ENCODE assay signal across 8 mouse cellular contexts in the genomic region with DNA sequence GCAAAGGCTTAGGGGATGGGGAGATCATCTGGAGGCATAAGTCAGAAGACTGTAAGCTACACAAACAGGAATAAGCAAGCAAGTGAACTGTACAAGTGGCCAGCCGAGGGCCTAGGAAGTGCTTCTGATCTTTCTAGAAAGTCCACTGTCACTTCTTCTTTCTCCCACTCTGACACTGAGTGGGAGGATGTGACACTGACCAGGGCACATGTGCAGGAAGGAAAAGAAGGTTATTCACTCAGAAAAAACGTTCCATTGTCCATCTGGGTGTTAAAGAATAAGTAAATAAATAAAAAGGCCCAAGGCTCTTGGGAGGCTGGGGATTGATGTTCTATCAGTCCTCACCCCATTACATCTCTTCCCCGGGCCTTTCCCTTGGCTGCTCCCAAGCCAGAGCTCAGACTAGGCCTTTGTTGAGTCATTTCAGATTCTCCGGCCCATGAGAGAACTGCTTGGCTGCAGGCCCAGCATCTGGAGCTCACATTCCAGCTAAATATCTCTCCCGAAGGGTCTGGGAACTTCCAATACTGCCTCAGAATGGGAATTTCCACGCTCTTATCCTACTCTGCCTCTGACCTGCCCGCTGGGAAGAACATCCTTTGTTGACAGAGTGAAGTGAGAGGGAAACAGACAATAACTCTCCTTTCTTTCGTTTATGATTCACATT. TPM values are rescaled to one million over a fixed set of nuclear protein-coding genes. Genes with fewer than 3 reads are reported as not detected.
DNase-seq lines count a peak whose midpoint lies in the region; ATAC-seq and TF ChIP-seq lines count a peak whose summit lies in the region.
"Had no signal": no experiment of that assay in that cellular context is flagged by ENCODE, and none has a peak within 500 bp of the region (broad histone marks: within the 10 kb centered on the region; RNA-seq: fewer than 3 reads in every experiment).

No protein-coding gene starts in this region.

- H3K36me3 ChIP-seq in intestine, postnatal 0 days (ENCODE audit: control insufficient read depth, insufficient read depth), result no peaks in the 10 kb centered on the region
- H3K36me3 ChIP-seq in lung, embryonic 16.5 days (ENCODE audit: control insufficient read depth, insufficient read depth, low read length), result no peaks in the 10 kb centered on the region

- H3K9ac ChIP-seq in intestine, postnatal 0 days (ENCODE audit: low read depth, low read length), result no peak overlapping the region
- no peak overlapping the region for H3K9ac ChIP-seq in lung, embryonic 16.5 days (ENCODE audit: low read length)

- 36% methylated on average over 8 of the region's 8 CpGs for WGBS in intestine, postnatal 0 days
- WGBS in lung, embryonic 16.5 days, result 18% methylated on average over 8 of the region's 8 CpGs

- 0 out of 2 replicates have a peak overlapping the region, but pooled peaks have one; percentile 8 for H3K27ac ChIP-seq in intestine, postnatal 0 days (ENCODE audit: low read depth, low read length)
- H3K27ac ChIP-seq in lung, embryonic 16.5 days (ENCODE audit: low read length), result peak overlapping the region; percentile 82

- H3K4me1 ChIP-seq in intestine, postnatal 0 days (replicated peaks; ENCODE audit: control insufficient read depth, insufficient read depth, low read length), result no peaks in the 10 kb centered on the region
- H3K4me1 ChIP-seq in lung, embryonic 16.5 days (replicated peaks; ENCODE audit: control insufficient read depth, insufficient read depth, low read length), result peaks cover 19% of the 10 kb centered on the region

- DNase-seq in 3134 (ENCODE audit: extremely low read depth, insufficient read length, low spot score), result peak; percentile 66
- peak; percentile 84 for DNase-seq in Muller cell, postnatal 12 days (ENCODE audit: inconsistent ontology term)
- DNase-seq in heart, adult 11 months, result peak; percentile 99
- no peak for DNase-seq in thymus, postnatal 10 days (ENCODE audit: low spot score in 2 of 2)

- H3K9me3 ChIP-seq in intestine, postnatal 0 days (ENCODE audit: control insufficient read depth), result no peaks in the 10 kb centered on the region
- no peaks in the 10 kb centered on the region for H3K9me3 ChIP-seq in lung, embryonic 16.5 days (ENCODE audit: control insufficient read depth, low read length)

- no peak for TF ChIP-seq CTCF in intestine, postnatal 0 days (IDR thresholded peaks at IDR 0.05; ENCODE audit: low read depth)

- no peak overlapping the region for H3K4me3 ChIP-seq in intestine, postnatal 0 days (ENCODE audit: low read depth, low read length)
- H3K4me3 ChIP-seq in lung, embryonic 16.5 days (ENCODE audit: low read length), result no peak overlapping the region

- H3K4me2 ChIP-seq in intestine, postnatal 0 days (replicated peaks; ENCODE audit: low read depth), result no peak overlapping the region
- no peak overlapping the region; the same call in 1 of the 2 replicates for H3K4me2 ChIP-seq in lung, embryonic 16.5 days (ENCODE audit: low read depth, low read length)

- ATAC-seq in intestine, postnatal 0 days, result no peak
- ATAC-seq in lung, embryonic 16.5 days (ENCODE audit: low read depth), result peak; percentile 90
- ATAC-seq in activated CD4-positive, CD25-positive, alpha-beta regulatory T cell, adult 4 months, result no peak

- H3K27me3 ChIP-seq in intestine, postnatal 0 days (replicated peaks; ENCODE audit: control insufficient read depth, insufficient read depth, low read length), result no peaks in the 10 kb centered on the region
- no peaks in the 10 kb centered on the region for H3K27me3 ChIP-seq in lung, embryonic 16.5 days (ENCODE audit: control insufficient read depth, insufficient read depth, low read depth, low read length)

RNA-seq across cellular contexts. Expression of gene Ccl2, which starts 2.6 kb away (rescaled TPM):
- 3.4 and 4.4 TPM in 2 replicates for polyA plus RNA-seq in intestine, postnatal 0 days (2015; fragmentation: Nextera tagmentation; extraction: Ambion mirVana)
- polyA plus RNA-seq in lung, embryonic 16.5 days (2015; fragmentation: Nextera tagmentation; extraction: Ambion mirVana), result 20.7 and 21.9 TPM in 2 replicates
- not detected for polyA plus RNA-seq in activated CD4-positive, CD25-positive, alpha-beta regulatory T cell, adult 4 months (2017; shearing (Covaris generic))

RNA-seq across cellular contexts. Expression of gene Gm17268, which starts 5.6 kb away (rescaled TPM):
- not detected in 2 replicates for polyA plus RNA-seq in intestine, postnatal 0 days (2015; fragmentation: Nextera tagmentation; extraction: Ambion mirVana)
- polyA plus RNA-seq in lung, embryonic 16.5 days (2015; fragmentation: Nextera tagmentation; extraction: Ambion mirVana), result not detected in 2 replicates
- polyA plus RNA-seq in activated CD4-positive, CD25-positive, alpha-beta regulatory T cell, adult 4 months (2017; shearing (Covaris generic)), result not detected
- polyA plus RNA-seq: liver, embryonic 16.5 days had no signal

RNA-seq across cellular contexts. Expression of gene Ccl7, which starts 12.7 kb away (rescaled TPM):
- polyA plus RNA-seq in intestine, postnatal 0 days (2015; fragmentation: Nextera tagmentation; extraction: Ambion mirVana), result 2.4 and 2.6 TPM in 2 replicates
- polyA plus RNA-seq in lung, embryonic 16.5 days (2015; fragmentation: Nextera tagmentation; extraction: Ambion mirVana), result 12.1 and 13.6 TPM in 2 replicates
- polyA plus RNA-seq in activated CD4-positive, CD25-positive, alpha-beta regulatory T cell, adult 4 months (2017; shearing (Covaris generic)), result not detected

RNA-seq across cellular contexts. Expression of gene Ccl11, which starts 24.8 kb away (rescaled TPM):
- 62.4 and 66.6 TPM in 2 replicates for polyA plus RNA-seq in intestine, postnatal 0 days (2015; fragmentation: Nextera tagmentation; extraction: Ambion mirVana)
- 85.0 and 101 TPM in 2 replicates for polyA plus RNA-seq in lung, embryonic 16.5 days (2015; fragmentation: Nextera tagmentation; extraction: Ambion mirVana)
- not detected for polyA plus RNA-seq in activated CD4-positive, CD25-positive, alpha-beta regulatory T cell, adult 4 months (2017; shearing (Covaris generic))

Comparison
In these comparisons a context has a peak if more than half of its experiments do, and no peak if none do; other contexts are left out.
1. DNase-seq: peak in 3134 (single experiment), Muller cell, postnatal 12 days (single experiment) and heart, adult 11 months (single experiment); none in thymus, postnatal 10 days (0 of 2).